Comparison of ENCODE assay signal across 8 mouse cellular contexts in genomic region chr4:43402212-43402611, GRCm38 (mm10). TPM values are rescaled to one million over a fixed set of nuclear protein-coding genes. Genes with fewer than 3 reads are reported as not detected.
DNase-seq lines count a peak whose midpoint lies in the region; ATAC-seq and TF ChIP-seq lines count a peak whose summit lies in the region.
"Had no signal": no experiment of that assay in that cellular context is flagged by ENCODE, and none has a peak within 500 bp of the region (broad histone marks: within the 10 kb centered on the region; RNA-seq: fewer than 3 reads in every experiment).

No protein-coding gene starts in this region.

- ATAC-seq in limb, embryonic 15.5 days (ENCODE audit: insufficient number of reproducible peaks, low FRiP score, low TSS enrichment, low read depth): no peak
- no peak for ATAC-seq in megakaryocyte progenitor cell, adult 5-6 weeks (replicated peaks; ENCODE audit: poor library complexity)
- ATAC-seq: liver, embryonic 12.5 days had no signal

- H3K9me3 ChIP-seq in embryonic facial prominence, embryonic 10.5 days: no peaks in the 10 kb centered on the region
- no peaks in the 10 kb centered on the region for H3K9me3 ChIP-seq in limb, embryonic 15.5 days
- H3K9me3 ChIP-seq: liver, embryonic 12.5 days had no signal

- WGBS in embryonic facial prominence, embryonic 10.5 days: 79% methylated on average over 9 of the region's 9 CpGs
- 53% methylated on average over 9 of the region's 9 CpGs for WGBS in limb, embryonic 15.5 days

- intact Hi-C loops in left cerebral cortex, adult 2 months (cut with DNase I): no loop called here

- no peak for DNase-seq in left cerebral cortex, adult 2 months (ENCODE audit: extremely low spot score in 1 of 2, low spot score in 2 of 2)
- no peak for DNase-seq in left cerebral cortex, adult 8-10 months (ENCODE audit: low spot score in 2 of 2)
- peak; percentile 73 for DNase-seq in ZHBTc4 (ENCODE audit: low read depth, low spot score)
- DNase-seq in embryonic facial prominence, embryonic 10.5 days (ENCODE audit: low spot score): no peak
- no peak for DNase-seq in spleen, postnatal 10 days (ENCODE audit: low spot score in 2 of 2)

- no peaks in the 10 kb centered on the region for H3K27me3 ChIP-seq in embryonic facial prominence, embryonic 10.5 days (replicated peaks; ENCODE audit: low read depth, poor library complexity, severe bottlenecking)
- no peaks in the 10 kb centered on the region for H3K27me3 ChIP-seq in limb, embryonic 15.5 days

- no peak overlapping the region for H3K9ac ChIP-seq in limb, embryonic 15.5 days
- H3K9ac ChIP-seq: liver, embryonic 12.5 days had no signal

- no peak for TF ChIP-seq CTCF in left cerebral cortex, adult 2 months (IDR thresholded peaks at IDR 0.05)

- no peaks in the 10 kb centered on the region for H3K36me3 ChIP-seq in embryonic facial prominence, embryonic 10.5 days (replicated peaks)
- H3K36me3 ChIP-seq in limb, embryonic 15.5 days: no peaks in the 10 kb centered on the region
- H3K36me3 ChIP-seq: liver, embryonic 12.5 days had no signal

- H3K4me2 ChIP-seq in limb, embryonic 15.5 days: no peak overlapping the region
- H3K4me2 ChIP-seq: liver, embryonic 12.5 days had no signal

- peaks cover 65% of the 10 kb centered on the region for H3K4me1 ChIP-seq in embryonic facial prominence, embryonic 10.5 days
- H3K4me1 ChIP-seq in limb, embryonic 15.5 days: peaks cover 66% of the 10 kb centered on the region

- H3K27ac ChIP-seq in left cerebral cortex, adult 2 months: peak overlapping the region; percentile 0; the same call in 1 of the 2 replicates
- 0 out of 2 replicates have a peak overlapping the region, but pooled peaks have one; percentile 42 for H3K27ac ChIP-seq in embryonic facial prominence, embryonic 10.5 days (replicated peaks)
- 0 out of 2 replicates have a peak overlapping the region, but pooled peaks have one; percentile 33 for H3K27ac ChIP-seq in limb, embryonic 15.5 days
- H3K27ac ChIP-seq: liver, embryonic 12.5 days had no signal

- no peak overlapping the region for H3K4me3 ChIP-seq in left cerebral cortex, adult 2 months
- H3K4me3 ChIP-seq in embryonic facial prominence, embryonic 10.5 days: no peak overlapping the region
- no peak overlapping the region for H3K4me3 ChIP-seq in limb, embryonic 15.5 days
- H3K4me3 ChIP-seq: liver, embryonic 12.5 days had no signal

RNA-seq across cellular contexts. Expression of gene Rusc2, which starts 20.4 kb away (rescaled TPM):
- 100 to 1,000 TPM; 137 to 144 TPM for total RNA-seq in left cerebral cortex, adult 2 months (2021)
- 100 to 1,000 TPM; 116 to 144 (median 123) TPM for total RNA-seq in left cerebral cortex, adult 8-10 months (2022)
- 9.5 and 10.9 TPM in 2 replicates for polyA plus RNA-seq in embryonic facial prominence, embryonic 10.5 days (2016; fragmentation: Nextera tagmentation; extraction: Ambion mirVana)
- polyA plus RNA-seq in limb, embryonic 15.5 days (2015; fragmentation: Nextera tagmentation; extraction: Ambion mirVana): 13.9 and 18.0 TPM in 2 replicates
- 0.32 and 0.44 TPM in 2 replicates for total RNA-seq in megakaryocyte progenitor cell, adult 5-6 weeks (2015)
- total RNA-seq in megakaryocyte progenitor cell, adult 5-6 weeks (2017): 0.61 and 0.71 TPM in 2 replicates

RNA-seq across cellular contexts. Expression of gene Fam166b, which starts 26.7 kb away (rescaled TPM):
- 1 to 10 TPM in 1 of 2 experiments, under 1 TPM in 1; 0.68 to 1.3 TPM for total RNA-seq in left cerebral cortex, adult 2 months (2021)
- total RNA-seq in left cerebral cortex, adult 8-10 months (2022): 1 to 10 TPM; 1.3 to 1.9 (median 1.4) TPM
- 0.11 TPM in 1 of 2 replicates, not detected in the other for polyA plus RNA-seq in embryonic facial prominence, embryonic 10.5 days (2016; fragmentation: Nextera tagmentation; extraction: Ambion mirVana)
- polyA plus RNA-seq in limb, embryonic 15.5 days (2015; fragmentation: Nextera tagmentation; extraction: Ambion mirVana): 0.15 and 0.17 TPM in 2 replicates
- total RNA-seq in megakaryocyte progenitor cell, adult 5-6 weeks (2015): not detected in 2 replicates
- total RNA-seq in megakaryocyte progenitor cell, adult 5-6 weeks (2017): not detected in 2 replicates
- polyA plus RNA-seq: liver, embryonic 12.5 days had no signal

RNA-seq across cellular contexts. Expression of gene Tesk1, which starts 39.5 kb away (rescaled TPM):
- 100 to 1,000 TPM; 102 to 103 TPM for total RNA-seq in left cerebral cortex, adult 2 months (2021)
- total RNA-seq in left cerebral cortex, adult 8-10 months (2022): 10 to 100 TPM; 91.7 to 98.0 (median 95.6) TPM
- 6.9 and 9.2 TPM in 2 replicates for polyA plus RNA-seq in embryonic facial prominence, embryonic 10.5 days (2016; fragmentation: Nextera tagmentation; extraction: Ambion mirVana)
- polyA plus RNA-seq in limb, embryonic 15.5 days (2015; fragmentation: Nextera tagmentation; extraction: Ambion mirVana): 4.8 and 7.7 TPM in 2 replicates
- total RNA-seq in megakaryocyte progenitor cell, adult 5-6 weeks (2015): 5.2 and 6.3 TPM in 2 replicates
- total RNA-seq in megakaryocyte progenitor cell, adult 5-6 weeks (2017): 5.7 and 5.9 TPM in 2 replicates

RNA-seq across cellular contexts. Expression of gene Cd72, which starts 52.2 kb away (rescaled TPM):
- total RNA-seq in left cerebral cortex, adult 2 months (2021): 1 to 10 TPM; 1.1 to 1.4 TPM
- 1 to 10 TPM in 3 of 4 experiments, under 1 TPM in 1; 0.38 to 2.9 (median 1.6) TPM for total RNA-seq in left cerebral cortex, adult 8-10 months (2022)
- polyA plus RNA-seq in embryonic facial prominence, embryonic 10.5 days (2016; fragmentation: Nextera tagmentation; extraction: Ambion mirVana): 2.3 TPM in 2 replicates
- 4.1 and 4.2 TPM in 2 replicates for polyA plus RNA-seq in limb, embryonic 15.5 days (2015; fragmentation: Nextera tagmentation; extraction: Ambion mirVana)
- 2.2 and 6.3 TPM in 2 replicates for total RNA-seq in megakaryocyte progenitor cell, adult 5-6 weeks (2015)
- 8.2 and 8.7 TPM in 2 replicates for total RNA-seq in megakaryocyte progenitor cell, adult 5-6 weeks (2017)

Comparison
In these comparisons a context has a peak if more than half of its experiments do, and no peak if none do; other contexts are left out.
1. RNA of gene Rusc2, which starts 20.4 kb away (total RNA-seq): 137 to 144 TPM in left cerebral cortex, adult 2 months and 116 to 144 TPM in left cerebral cortex, adult 8-10 months; 0.32 to 0.71 TPM in megakaryocyte progenitor cell, adult 5-6 weeks; every median in the first group is over 10 times any median in the second.
2. RNA of gene Tesk1, which starts 39.5 kb away (total RNA-seq): 102 to 103 TPM in left cerebral cortex, adult 2 months and 91.7 to 98.0 TPM in left cerebral cortex, adult 8-10 months; 5.2 to 6.3 TPM in megakaryocyte progenitor cell, adult 5-6 weeks; every median in the first group is over 10 times any median in the second.
3. Peak in every context shown above with its lines, with median percentiles within 50 percentile points of each other: H3K27ac ChIP-seq.